Mouse (Mus musculus) spleen, adult 2 months (tissue): Measurements from ENCODE around the gene Gm8947. TPM values are rescaled to one million over a fixed set of nuclear protein-coding genes. Genes with fewer than 3 reads are reported as not detected.

Experiments
- DNase-seq, 2 experiments: peaks; one replicate each; pipeline versions ENCODE4 v3.0.0 to v3.0.0-alpha.2; 2012 to 2021; ENCODE audit warnings: low spot score in 2 of 2, low read depth in 1 of 2
- H3K27ac ChIP-seq: fragments of 200-500 bp; 2 replicates; pipeline ENCODE4 v1.5.1; 2012; ENCODE audit warnings: low read length, inconsistent platforms; ENCODE audit not compliant: insufficient read depth
- H3K27me3 ChIP-seq: fragments of 200-500 bp; 2 replicates; pipeline ENCODE4 v1.6.1; 2012; ENCODE audit warnings: mild to moderate bottlenecking, moderate library complexity, low read length, inconsistent platforms; ENCODE audit not compliant: control insufficient read depth, insufficient read depth
- H3K36me3 ChIP-seq: fragments of 200-500 bp; 2 replicates; pipeline ENCODE4 v1.6.1; 2012; ENCODE audit warnings: mild to moderate bottlenecking, low read length, inconsistent platforms; ENCODE audit not compliant: control insufficient read depth, insufficient read depth
- H3K4me1 ChIP-seq: fragments of 200-500 bp; 2 replicates; pipeline ENCODE4 v1.6.1; 2011; ENCODE audit warnings: inconsistent platforms; ENCODE audit not compliant: control insufficient read depth, insufficient read depth, insufficient read length
- H3K4me3 ChIP-seq: fragments of 200-500 bp; 2 replicates; pipeline ENCODE4 v1.5.1; 2011; ENCODE audit warnings: mild to moderate bottlenecking, inconsistent platforms; ENCODE audit not compliant: insufficient read depth, insufficient read length; ENCODE audit errors: extremely low read depth
- CTCF ChIP-seq: fragments of 200-500 bp; IDR thresholded peaks from 2 replicates; pipeline ENCODE4 v1.5.1; 2011; ENCODE audit warnings: mild to moderate bottlenecking, inconsistent platforms; ENCODE audit not compliant: insufficient read depth, insufficient read length, insufficient replicate concordance; ENCODE audit errors: extremely low read depth
- POLR2A ChIP-seq: fragments of 200-500 bp; IDR thresholded peaks from 2 replicates; pipeline ENCODE4 v1.6.1; 2011; ENCODE audit warnings: low read depth, low read length, inconsistent platforms
- WGBS: fragments of 180-500 bp; shearing (Covaris S2); methylation state at CpG from one replicate; pipeline ENCODE4 v1.1.7; 2018; 5-methylcytosine and 5-hydroxymethylcytosine counted together
- polyA plus RNA-seq: library from polyadenylated mRNA; depleted of rRNA; stranded (reverse); fragments of >200 nt; gene quantifications from 2 replicates; pipeline ENCODE4 v1.2.3, GENCODE M21; 2012; rRNA removed

Gene Gm8947
- polyA plus RNA-seq, 1 experiment = 0.40 TPM

DNA sequence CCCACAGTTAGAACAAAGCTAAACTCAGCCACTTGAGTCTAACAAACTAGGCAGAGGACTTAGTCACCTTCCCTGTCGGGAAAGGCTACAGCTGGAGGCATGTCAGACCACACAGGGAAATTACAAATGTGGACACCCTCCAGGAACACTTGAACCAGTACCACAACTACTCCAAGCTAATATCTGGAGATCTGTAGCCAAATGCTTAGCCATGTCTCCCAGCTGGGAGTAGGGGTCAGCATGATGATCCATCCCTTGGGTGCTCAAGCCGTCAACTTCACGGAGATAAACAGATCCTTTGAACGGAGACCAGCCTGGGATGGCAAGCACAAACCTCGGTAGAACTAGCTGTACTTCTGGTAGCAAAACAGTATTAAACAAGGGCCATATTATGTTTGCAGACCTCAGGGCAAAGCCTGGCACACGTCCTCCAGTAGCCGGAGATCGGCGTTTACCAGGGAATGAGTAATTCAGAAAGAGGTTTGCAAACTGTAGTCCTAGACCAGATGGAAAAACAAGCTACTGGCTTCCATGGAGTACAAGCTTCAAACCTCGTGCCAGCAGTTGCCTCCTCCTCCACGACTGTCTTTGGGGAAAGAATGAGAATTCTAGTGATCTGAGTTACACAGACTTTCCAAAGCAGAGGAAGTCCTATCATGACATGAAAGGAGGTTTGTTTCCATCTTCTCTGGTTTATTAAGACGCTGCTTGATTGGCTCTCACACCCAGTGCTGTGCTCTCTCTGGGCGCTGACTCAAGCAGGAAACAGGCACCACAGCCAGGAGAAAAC is 44.2 kb downstream of the Gm8947 start:
- Histone ChIP-seq H3K36me3 (no peaks in the 10 kb centered on the region), H3K4me3 (no peak overlapping the region), H3K4me1 (no peaks in the 10 kb centered on the region), H3K27me3 (no peaks in the 10 kb centered on the region), H3K27ac (no peak overlapping the region)
- no peak for DNase-seq
- WGBS = 60% methylated on average over 13 of the region's 13 CpGs
- TF ChIP-seq POLR2A (no peak), CTCF (no peak)

DNA sequence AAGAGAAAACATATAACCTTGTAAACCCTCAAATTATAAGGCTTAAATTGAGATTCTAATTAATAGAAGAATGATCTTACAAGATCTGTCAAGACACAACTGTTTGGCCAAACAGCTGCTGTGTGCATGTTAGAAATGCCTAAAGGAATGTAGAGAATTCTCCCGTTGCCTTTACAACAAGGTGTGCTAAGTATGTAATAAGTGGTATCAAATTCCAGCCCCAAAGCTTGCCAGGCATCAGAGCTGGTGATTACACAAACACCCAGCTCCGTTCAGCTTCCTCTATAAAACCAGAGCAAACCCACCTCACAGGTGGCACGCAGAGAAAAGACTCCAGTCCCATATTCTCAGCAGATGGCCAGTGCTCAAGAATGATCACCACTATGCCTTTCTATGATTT is 45.6 kb downstream of the Gm8947 start:
- 82% methylated on average over 3 of the region's 3 CpGs for WGBS
- H3K4me3 ChIP-seq = no peak overlapping the region
- H3K27me3 ChIP-seq = no peaks in the 10 kb centered on the region
- H3K36me3 ChIP-seq = no peaks in the 10 kb centered on the region
- no peak for DNase-seq
- no peak for TF ChIP-seq POLR2A
- TF ChIP-seq CTCF = no peak
- H3K27ac ChIP-seq = no peak overlapping the region
- H3K4me1 ChIP-seq = no peaks in the 10 kb centered on the region

DNA sequence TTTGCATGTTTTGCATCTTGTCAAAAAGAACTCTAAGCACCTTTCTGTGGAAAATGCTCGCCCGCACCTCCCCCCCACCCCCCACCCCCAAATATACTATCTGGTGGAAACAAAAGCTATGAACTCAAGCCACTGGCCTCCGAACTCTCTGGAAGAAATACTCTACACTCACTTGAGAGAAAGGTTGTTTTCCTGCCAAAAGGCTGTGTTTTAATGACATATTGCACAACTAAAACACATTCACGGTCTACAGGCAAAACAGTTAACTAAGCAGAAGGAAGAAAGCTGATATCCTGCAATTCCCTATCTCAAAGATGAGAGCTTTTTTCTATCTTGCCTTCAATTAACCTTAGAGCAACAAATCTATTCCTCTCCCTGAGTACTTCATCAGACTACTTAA is 51.2 kb downstream of the Gm8947 start:
- H3K36me3 ChIP-seq = no peaks in the 10 kb centered on the region
- H3K27ac ChIP-seq = no peak overlapping the region
- no peak for TF ChIP-seq CTCF
- no peak for TF ChIP-seq POLR2A
- no peaks in the 10 kb centered on the region for H3K4me1 ChIP-seq
- DNase-seq = no peak
- H3K27me3 ChIP-seq = no peaks in the 10 kb centered on the region
- 85% methylated on average over 4 of the region's 4 CpGs for WGBS
- no peak overlapping the region for H3K4me3 ChIP-seq

Other genes with a start within 250 kb of the Gm8947 start
- 8.6 and 12.1 TPM in 2 replicates for gene Hmcn1, start 198.9 kb upstream of the Gm8947 start, polyA plus RNA-seq
- gene Gm47985, start 9.8 kb upstream of the Gm8947 start, polyA plus RNA-seq = 0.07 and 0.20 TPM in 2 replicates
- gene Gm47995, start 6.1 kb downstream of the Gm8947 start, polyA plus RNA-seq = 0.11 and 0.33 TPM in 2 replicates
- 0.23 TPM in 1 of 2 replicates, not detected in the other for gene 3110040M04Rik, start 11.7 kb downstream of the Gm8947 start, polyA plus RNA-seq
- 0.61 TPM in 1 of 2 replicates, not detected in the other for gene Gm47996, start 17.8 kb downstream of the Gm8947 start, polyA plus RNA-seq
- gene Ivns1abp, start 152.1 kb downstream of the Gm8947 start, polyA plus RNA-seq = 30.5 and 35.7 TPM in 2 replicates
- gene Swt1, start 236.1 kb downstream of the Gm8947 start, polyA plus RNA-seq = 3.7 and 4.1 TPM in 2 replicates
- gene Trmt1l, start 236.2 kb downstream of the Gm8947 start, polyA plus RNA-seq = 11.9 and 14.2 TPM in 2 replicates